Mouse (Mus musculus): Measurements from ENCODE around the gene Sfta2. TPM values are rescaled to one million over a fixed set of nuclear protein-coding genes. Genes with fewer than 3 reads are reported as not detected.

Sfta2 gene
- total RNA-seq, 2 experiments from 2014 or later: not detected

DNA sequence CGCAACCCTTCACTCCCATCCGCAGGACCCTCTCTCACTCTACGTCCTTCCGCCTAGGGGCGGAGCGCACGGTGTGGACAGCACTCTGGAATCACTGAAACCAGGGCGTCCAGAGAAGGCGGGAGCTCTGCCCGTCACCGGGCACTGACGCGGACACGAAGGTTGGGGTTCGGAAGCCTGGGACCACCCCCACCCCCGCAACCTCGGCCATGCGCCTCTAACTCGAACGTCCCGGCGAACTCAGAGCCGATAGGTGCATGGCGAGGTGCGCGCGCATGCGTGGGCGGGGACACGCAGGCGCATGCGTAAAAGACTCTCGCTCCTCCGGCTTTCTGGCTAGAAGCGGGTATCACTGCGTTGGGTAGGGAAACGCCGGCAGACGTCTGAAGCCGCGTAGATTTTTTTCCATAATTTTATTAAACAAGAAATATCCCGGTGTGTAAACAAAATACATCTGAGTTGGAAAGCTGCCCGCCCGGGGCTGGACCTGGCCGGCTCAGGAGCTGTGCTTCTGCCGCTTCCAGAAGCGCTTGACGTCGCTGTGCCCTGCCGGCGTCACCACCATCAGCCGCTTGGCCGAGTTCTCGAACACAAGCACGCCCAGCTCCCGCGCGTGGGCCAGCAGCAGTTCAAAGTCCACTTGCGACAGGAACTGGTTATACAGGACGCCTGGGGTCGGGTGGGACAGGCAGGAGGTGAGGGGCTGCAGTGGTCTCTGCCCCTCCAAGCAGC, 66.2 kb downstream of the Sfta2 start, which contains the start of gene Vars2:
Vars2 (minus strand) TSS at position 259 of the 732 bp plus-strand sequence.
- intact Hi-C loops (cut with DNase I): no loop called here
- peak; percentile 92 for DNase-seq (ENCODE audit: low spot score)

DNA sequence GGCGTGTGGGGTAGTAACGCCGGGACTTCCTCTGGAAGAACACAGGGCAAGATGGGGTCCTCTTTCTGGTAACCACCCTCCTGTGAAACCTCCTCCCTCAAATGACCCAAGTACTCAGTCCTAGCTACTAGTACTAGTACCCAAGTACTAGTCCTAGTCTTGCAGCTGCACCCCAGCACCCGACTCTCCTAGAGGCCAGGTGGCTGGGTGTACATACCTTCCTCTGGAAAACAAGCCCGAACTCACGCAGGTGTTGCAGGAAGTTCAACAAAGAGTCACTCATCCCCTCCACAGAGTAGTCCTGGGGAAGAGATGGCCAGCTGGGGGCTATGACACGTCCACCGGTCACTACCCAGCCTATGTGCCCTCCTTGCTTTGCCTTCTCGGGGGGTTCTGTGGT, 68.4 kb downstream of the Sfta2 start:
- DNase-seq (ENCODE audit: low spot score): no peak
- intact Hi-C loops (cut with DNase I): no loop called here

GRCm38 (mm10) chr17:35671846-35672245, 70.5 kb downstream of the Sfta2 start:
- intact Hi-C loops (cut with DNase I): no loop called here
- no peak for DNase-seq (ENCODE audit: low spot score)

DNA sequence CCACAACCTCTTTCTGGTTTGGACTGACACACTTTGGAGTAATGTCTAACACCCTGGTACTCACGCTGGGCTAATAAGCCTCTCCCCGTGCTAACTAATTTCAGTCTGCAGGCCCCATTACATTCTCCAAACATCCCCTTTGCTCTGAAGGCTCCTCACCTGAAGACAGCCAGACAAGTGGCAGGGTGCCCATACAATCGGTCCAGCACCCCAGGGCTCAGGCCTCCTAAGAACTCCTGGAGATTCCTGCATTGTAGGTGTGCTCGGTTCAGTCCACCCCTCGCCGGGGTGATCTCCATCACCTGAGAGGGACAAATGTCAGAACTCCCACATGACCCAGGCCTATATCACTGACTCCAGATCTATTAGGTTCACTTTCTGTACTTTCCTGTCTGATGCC, 71.2 kb downstream of the Sfta2 start:
- intact Hi-C loops (cut with DNase I): no loop called here
- no peak for DNase-seq (ENCODE audit: low spot score)

GRCm38 (mm10) chr17:35673416-35674035, 72.2 kb downstream of the Sfta2 start, which contains the start of gene Gtf2h4:
Gene Gtf2h4, minus strand, starts transcription at chr17:35673739.
- intact Hi-C loops (cut with DNase I): no loop called here
- peak; percentile 79 for DNase-seq (ENCODE audit: low spot score)

- intact Hi-C loops (cut with DNase I): no loop called here
- DNase-seq (ENCODE audit: low spot score): no peak
Measured at GRCm38 (mm10) chr17:35680591-35680990, 79.2 kb downstream of the Sfta2 start.

- intact Hi-C loops (cut with DNase I): no loop called here
- no peak for DNase-seq (ENCODE audit: low spot score)
Measured at GRCm38 (mm10) chr17:35681986-35682385, 80.6 kb downstream of the Sfta2 start.

GRCm38 (mm10) chr17:35685061-35685460, 83.7 kb downstream of the Sfta2 start:
- intact Hi-C loops (cut with DNase I): no loop called here
- no peak for DNase-seq (ENCODE audit: low spot score)

GRCm38 (mm10) chr17:35688347-35689175, 87.2 kb downstream of the Sfta2 start:
- intact Hi-C loops (cut with DNase I): no loop called here
- no peak for DNase-seq (ENCODE audit: low spot score)

DNA sequence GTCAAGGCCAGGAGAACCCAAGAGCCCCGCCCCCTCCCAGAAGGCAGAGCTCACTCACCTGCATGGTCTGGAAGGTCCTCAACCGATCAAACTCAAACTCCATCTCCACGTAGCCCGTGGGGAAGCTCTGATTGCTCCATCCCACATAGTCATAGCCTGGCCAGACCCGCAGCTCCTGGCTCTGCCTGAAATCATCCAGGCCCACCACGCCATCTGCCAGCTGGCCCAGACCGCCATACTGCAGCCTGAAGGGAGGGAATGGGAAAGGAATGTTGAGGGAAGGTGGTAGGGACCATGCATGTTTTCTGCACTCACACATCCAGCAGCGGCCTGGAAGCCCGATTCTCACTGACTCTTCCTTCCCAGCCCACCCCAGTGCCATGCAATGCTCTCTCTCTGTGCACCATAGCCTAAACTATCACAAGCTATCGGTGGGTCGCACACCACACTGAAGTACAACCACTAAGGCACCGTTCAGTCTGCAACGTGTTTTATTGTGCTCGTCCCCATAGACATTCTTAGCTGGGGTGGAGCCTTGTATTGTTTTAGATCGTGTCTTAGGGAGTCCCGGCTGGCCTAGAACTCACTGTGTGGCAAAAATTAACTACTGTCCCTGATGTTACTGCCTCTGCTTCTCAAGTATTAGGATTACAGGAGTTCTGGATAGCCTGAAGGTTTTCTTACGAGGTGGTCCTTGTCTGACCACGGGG, 88.7 kb downstream of the Sfta2 start:
- intact Hi-C loops (cut with DNase I): no loop called here
- DNase-seq (ENCODE audit: low spot score): no peak

DNA sequence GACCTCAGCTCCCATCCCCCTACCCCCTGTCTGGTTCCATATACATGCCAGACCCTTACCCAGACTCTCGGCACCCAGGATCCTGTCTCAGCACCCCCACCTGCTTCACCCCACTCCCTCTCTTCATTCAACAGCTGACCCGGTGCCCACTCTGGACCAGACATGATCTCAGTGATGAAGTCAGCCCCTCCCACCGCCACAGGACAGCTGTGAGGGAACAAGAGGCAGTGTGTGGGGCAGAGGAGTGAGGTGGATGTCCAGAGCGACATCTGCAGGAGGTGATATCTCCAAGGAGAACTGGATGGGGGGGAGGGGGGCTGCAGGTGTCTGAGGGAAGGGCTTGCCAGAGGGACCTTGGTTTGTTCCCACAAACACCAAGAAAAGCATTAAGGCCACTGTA, 90.5 kb downstream of the Sfta2 start:
- intact Hi-C loops (cut with DNase I): no loop called here
- no peak for DNase-seq (ENCODE audit: low spot score)

GRCm38 (mm10) chr17:35692368-35692767, 91.0 kb downstream of the Sfta2 start:
- no peak for DNase-seq (ENCODE audit: low spot score)
- intact Hi-C loops (cut with DNase I): no loop called here

GRCm38 (mm10) chr17:35693906-35694305, 92.6 kb downstream of the Sfta2 start:
- intact Hi-C loops (cut with DNase I): no loop called here
- no peak for DNase-seq (ENCODE audit: low spot score)

- no peak for DNase-seq (ENCODE audit: low spot score)
- intact Hi-C loops (cut with DNase I): no loop called here
Measured at GRCm38 (mm10) chr17:35695289-35695688, 93.9 kb downstream of the Sfta2 start.

GRCm38 (mm10) chr17:35696691-35697090, 95.3 kb downstream of the Sfta2 start:
- intact Hi-C loops (cut with DNase I): no loop called here
- DNase-seq (ENCODE audit: low spot score): no peak

- DNase-seq (ENCODE audit: low spot score): no peak
- intact Hi-C loops (cut with DNase I): no loop called here
Measured at GRCm38 (mm10) chr17:35697429-35697758, 96.0 kb downstream of the Sfta2 start.

GRCm38 (mm10) chr17:35697759-35698500, 96.6 kb downstream of the Sfta2 start:
- no peak for DNase-seq (ENCODE audit: low spot score)
- intact Hi-C loops (cut with DNase I): no loop called here

DNA sequence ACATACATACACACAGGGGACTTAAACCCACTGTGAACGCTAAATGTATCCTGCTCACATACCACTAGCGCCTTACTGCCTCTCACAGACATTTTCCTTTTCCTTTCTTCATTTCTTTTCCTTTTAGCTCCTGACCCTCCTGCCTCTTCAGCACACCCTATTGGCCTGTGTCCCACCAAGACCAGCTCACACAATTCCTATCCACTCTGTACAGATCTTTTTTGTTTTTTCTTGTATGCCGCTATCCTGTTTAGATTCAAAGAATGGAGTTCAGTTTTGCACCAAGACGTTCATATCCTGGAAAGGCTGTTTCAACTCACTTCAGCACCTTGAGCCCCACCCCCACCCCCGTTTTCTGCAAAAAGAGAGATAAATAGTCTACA, 97.1 kb downstream of the Sfta2 start:
- DNase-seq (ENCODE audit: low spot score): no peak
- intact Hi-C loops (cut with DNase I): no loop called here

- intact Hi-C loops (cut with DNase I): no loop called here
Measured at GRCm38 (mm10) chr17:35699919-35700318, 98.6 kb downstream of the Sfta2 start.

More at GRCm38 (mm10) chr17:35699919-35700318, 98.6 kb downstream of the Sfta2 start:
- peak; percentile 81 for DNase-seq (ENCODE audit: low spot score)
